Mouse (Mus musculus): ENCODE measurements around the gene Inpp4b. TPM values are rescaled to one million over a fixed set of nuclear protein-coding genes. Genes with fewer than 3 reads are reported as not detected.
"Not testable (repeated sequence)": the region's sequence is repeated elsewhere in the genome, so short reads cannot be mapped to it uniquely, and the experiment has no call there.

Gene Inpp4b
- polyA plus RNA-seq, 1 experiment: 1.9 TPM

DNA sequence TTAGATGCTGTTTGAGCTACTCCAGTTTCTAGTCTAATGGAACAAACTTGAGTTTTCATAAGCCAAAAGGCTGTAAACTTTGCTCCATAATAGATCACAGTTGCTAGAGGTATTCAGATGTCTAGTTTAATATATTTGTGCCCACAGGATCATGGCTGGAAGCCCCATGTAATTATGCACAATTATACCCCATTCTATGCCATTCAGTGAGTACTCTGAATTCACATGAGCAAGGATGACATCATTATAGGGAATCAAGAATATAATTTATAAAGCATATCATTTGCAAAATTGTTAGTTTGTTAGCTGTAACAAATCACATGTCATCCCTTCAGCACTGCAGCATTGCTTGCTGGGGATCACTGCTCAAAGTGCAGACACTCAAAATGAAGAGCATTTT lies 736.9 kb downstream of the Inpp4b start:
- H3K4me3 ChIP-seq (ENCODE audit: insufficient read depth, low read depth, low read length): no peak overlapping the region
- no peak overlapping the region for H3K27ac ChIP-seq (ENCODE audit: insufficient read depth, low read depth, low read length)
- no peak for DNase-seq
- H3K4me1 ChIP-seq (ENCODE audit: control insufficient read depth, insufficient read depth, low read length): no peaks in the 10 kb centered on the region
- no peak for TF ChIP-seq CTCF (conservative IDR thresholded peaks at IDR 0.05; ENCODE audit: insufficient read depth, insufficient read length, low read depth, low read length)
- TF ChIP-seq POLR2A (IDR thresholded peaks at IDR 0.05; ENCODE audit: low read depth, low read length): no peak
- no peaks in the 10 kb centered on the region for H3K27me3 ChIP-seq (replicated peaks; ENCODE audit: control insufficient read depth, insufficient read depth, low read length)
- no peaks in the 10 kb centered on the region for H3K36me3 ChIP-seq (ENCODE audit: control insufficient read depth, insufficient read depth, low read length)

DNA sequence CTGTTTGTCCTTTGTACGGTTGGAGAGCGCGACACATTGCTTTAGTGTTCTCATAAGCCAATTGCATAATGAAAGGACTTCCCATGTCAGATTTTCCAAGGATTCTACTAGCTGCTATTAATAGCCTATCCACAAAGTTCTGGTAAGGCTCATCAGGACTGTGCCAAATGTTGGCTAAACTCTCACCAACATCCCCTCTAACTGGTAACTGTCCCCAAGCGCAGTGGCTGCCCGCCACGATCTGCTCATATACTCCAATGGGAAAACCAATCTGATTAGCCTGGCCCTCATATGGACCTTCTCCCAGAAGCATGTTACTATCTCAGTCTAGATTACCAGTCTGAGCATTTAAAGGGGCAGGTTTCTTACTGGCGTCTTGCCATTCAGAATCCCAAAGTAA lies 744.3 kb downstream of the Inpp4b start:
- H3K4me3 ChIP-seq (ENCODE audit: insufficient read depth, low read depth, low read length); H3K4me1 ChIP-seq (ENCODE audit: control insufficient read depth, insufficient read depth, low read length); H3K27ac ChIP-seq (ENCODE audit: insufficient read depth, low read depth, low read length); DNase-seq; H3K36me3 ChIP-seq (ENCODE audit: control insufficient read depth, insufficient read depth, low read length); H3K27me3 ChIP-seq (replicated peaks; ENCODE audit: control insufficient read depth, insufficient read depth, low read length): not testable (repeated sequence)
- 96% methylated on average over 7 of the region's 7 CpGs for WGBS

DNA sequence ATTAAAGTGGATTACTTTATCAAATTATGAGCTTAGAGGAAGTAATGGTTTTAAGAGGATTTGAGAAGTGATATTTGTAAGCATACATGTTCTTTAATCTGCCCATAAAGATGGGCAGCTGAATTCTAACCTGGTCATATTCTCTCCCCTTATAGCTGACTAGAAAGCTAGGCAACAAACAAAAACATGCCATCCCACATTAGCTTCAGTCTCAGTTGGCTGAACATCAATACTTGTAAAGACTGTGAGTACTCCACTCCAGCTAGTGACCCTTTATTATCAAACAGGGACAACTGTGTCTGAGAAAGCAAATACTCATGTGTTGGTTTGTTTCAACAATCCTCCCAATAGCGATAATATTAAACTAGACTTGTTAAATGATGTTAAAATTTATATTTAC lies 748.5 kb downstream of the Inpp4b start:
- no peak overlapping the region for H3K4me3 ChIP-seq (ENCODE audit: insufficient read depth, low read depth, low read length)
- DNase-seq: no peak
- no peaks in the 10 kb centered on the region for H3K27me3 ChIP-seq (replicated peaks; ENCODE audit: control insufficient read depth, insufficient read depth, low read length)
- H3K27ac ChIP-seq (ENCODE audit: insufficient read depth, low read depth, low read length): no peak overlapping the region
- no peak for TF ChIP-seq CTCF (conservative IDR thresholded peaks at IDR 0.05; ENCODE audit: insufficient read depth, insufficient read length, low read depth, low read length)
- no peak for TF ChIP-seq POLR2A (IDR thresholded peaks at IDR 0.05; ENCODE audit: low read depth, low read length)
- H3K36me3 ChIP-seq (ENCODE audit: control insufficient read depth, insufficient read depth, low read length): no peaks in the 10 kb centered on the region
- no peaks in the 10 kb centered on the region for H3K4me1 ChIP-seq (ENCODE audit: control insufficient read depth, insufficient read depth, low read length)
- 86% methylated on average over 1 of the region's 1 CpGs for WGBS

DNA sequence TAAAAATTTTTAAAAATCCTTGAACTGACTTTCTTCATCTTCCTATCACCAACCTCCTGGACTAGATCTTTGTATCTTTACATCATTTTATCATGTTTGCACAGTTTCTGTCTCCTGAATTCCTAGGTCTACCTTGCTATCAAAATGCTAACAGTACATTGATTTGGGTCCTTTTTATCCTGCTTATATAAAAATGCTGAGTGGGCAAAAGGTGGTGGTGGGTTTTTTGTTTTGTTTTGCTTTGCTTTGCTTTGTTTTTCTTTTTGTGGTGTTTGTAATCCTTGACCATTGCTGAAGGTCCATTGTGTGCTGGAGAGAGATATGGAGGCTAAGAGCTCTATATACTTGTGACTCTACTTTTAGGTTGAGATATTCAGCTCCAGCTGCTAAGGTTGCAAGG lies 750.9 kb downstream of the Inpp4b start:
- no peak for DNase-seq
- Histone ChIP-seq H3K36me3 (ENCODE audit: control insufficient read depth, insufficient read depth, low read length) (no peaks in the 10 kb centered on the region), H3K4me3 (ENCODE audit: insufficient read depth, low read depth, low read length) (no peak overlapping the region), H3K27me3 (replicated peaks; ENCODE audit: control insufficient read depth, insufficient read depth, low read length) (no peaks in the 10 kb centered on the region), H3K27ac (ENCODE audit: insufficient read depth, low read depth, low read length) (no peak overlapping the region), H3K4me1 (ENCODE audit: control insufficient read depth, insufficient read depth, low read length) (no peaks in the 10 kb centered on the region)
- TF ChIP-seq POLR2A (IDR thresholded peaks at IDR 0.05; ENCODE audit: low read depth, low read length): no peak
- TF ChIP-seq CTCF (conservative IDR thresholded peaks at IDR 0.05; ENCODE audit: insufficient read depth, insufficient read length, low read depth, low read length): no peak

DNA sequence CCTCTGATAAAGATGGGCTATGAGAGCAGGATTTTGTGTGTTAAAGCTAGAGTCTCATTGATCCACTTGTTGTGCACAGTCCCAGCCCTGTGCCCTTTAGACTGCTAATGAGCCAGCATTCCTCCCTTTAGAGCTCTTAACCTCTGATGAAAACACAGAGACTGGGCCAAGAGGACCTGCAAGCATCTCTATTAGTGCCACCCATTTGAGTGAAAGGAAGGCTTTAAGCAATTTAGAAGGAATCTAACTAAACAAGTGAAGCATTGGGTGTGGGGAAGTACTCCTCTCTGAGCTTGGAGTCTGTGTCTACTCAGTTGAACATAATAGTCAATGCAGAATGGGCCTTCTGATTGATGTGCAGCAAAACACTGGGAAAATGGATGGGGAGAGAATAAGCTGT lies 762.2 kb downstream of the Inpp4b start:
- no peaks in the 10 kb centered on the region for H3K4me1 ChIP-seq (ENCODE audit: control insufficient read depth, insufficient read depth, low read length)
- H3K27me3 ChIP-seq (replicated peaks; ENCODE audit: control insufficient read depth, insufficient read depth, low read length): no peaks in the 10 kb centered on the region
- no peaks in the 10 kb centered on the region for H3K36me3 ChIP-seq (ENCODE audit: control insufficient read depth, insufficient read depth, low read length)
- no peak for DNase-seq
- H3K27ac ChIP-seq (ENCODE audit: insufficient read depth, low read depth, low read length): no peak overlapping the region
- no peak overlapping the region for H3K4me3 ChIP-seq (ENCODE audit: insufficient read depth, low read depth, low read length)
- TF ChIP-seq CTCF (conservative IDR thresholded peaks at IDR 0.05; ENCODE audit: insufficient read depth, insufficient read length, low read depth, low read length): no peak
- TF ChIP-seq POLR2A (IDR thresholded peaks at IDR 0.05; ENCODE audit: low read depth, low read length): no peak

DNA sequence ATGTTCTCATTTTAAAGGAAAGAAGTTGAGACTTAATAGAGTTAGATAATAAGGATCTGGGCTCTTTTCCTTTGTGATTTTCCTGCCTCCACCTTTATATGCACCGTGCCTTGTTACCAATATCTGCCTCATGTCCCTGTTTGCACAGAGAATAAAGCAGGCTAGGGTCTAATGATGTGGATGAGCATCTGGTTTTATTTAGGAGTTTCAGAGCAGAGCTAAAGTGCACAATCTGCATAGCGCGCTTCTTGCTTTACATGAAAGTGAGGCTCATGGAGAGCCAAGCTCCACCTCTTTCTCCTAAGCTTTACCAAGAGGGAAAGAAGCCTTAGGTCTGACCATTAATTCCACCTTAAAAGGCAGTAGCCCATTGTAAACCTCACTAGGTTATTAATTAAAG lies 763.8 kb downstream of the Inpp4b start:
- H3K36me3 ChIP-seq (ENCODE audit: control insufficient read depth, insufficient read depth, low read length): no peaks in the 10 kb centered on the region
- H3K4me1 ChIP-seq (ENCODE audit: control insufficient read depth, insufficient read depth, low read length): no peaks in the 10 kb centered on the region
- TF ChIP-seq POLR2A (IDR thresholded peaks at IDR 0.05; ENCODE audit: low read depth, low read length) (no peak), CTCF (conservative IDR thresholded peaks at IDR 0.05; ENCODE audit: insufficient read depth, insufficient read length, low read depth, low read length) (no peak)
- DNase-seq: no peak
- 90% methylated on average over 3 of the region's 3 CpGs for WGBS
- no peak overlapping the region for H3K27ac ChIP-seq (ENCODE audit: insufficient read depth, low read depth, low read length)
- H3K27me3 ChIP-seq (replicated peaks; ENCODE audit: control insufficient read depth, insufficient read depth, low read length): no peaks in the 10 kb centered on the region
- no peak overlapping the region for H3K4me3 ChIP-seq (ENCODE audit: insufficient read depth, low read depth, low read length)

DNA sequence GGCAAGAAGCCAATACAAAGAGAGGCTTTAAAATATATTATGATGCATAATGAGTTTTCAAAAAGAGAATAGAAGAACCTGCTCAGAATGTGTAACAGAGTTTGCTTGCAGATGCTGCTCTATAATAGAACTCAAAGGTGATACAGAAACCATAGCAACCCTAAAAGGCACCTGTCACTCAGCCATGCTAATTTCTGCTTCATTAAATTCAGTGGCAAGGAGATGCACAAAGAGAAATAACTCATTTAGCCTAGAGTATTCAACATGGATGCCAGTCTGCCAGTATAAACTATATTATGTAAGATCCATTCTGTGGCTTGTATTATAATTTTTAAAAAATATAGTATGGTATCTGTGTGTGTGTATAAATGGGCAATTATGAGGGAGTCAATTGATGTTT lies 807.9 kb downstream of the Inpp4b start:
- no peak for DNase-seq
- H3K27ac ChIP-seq (ENCODE audit: insufficient read depth, low read depth, low read length): no peak overlapping the region
- H3K27me3 ChIP-seq (replicated peaks; ENCODE audit: control insufficient read depth, insufficient read depth, low read length): no peaks in the 10 kb centered on the region
- TF ChIP-seq CTCF (conservative IDR thresholded peaks at IDR 0.05; ENCODE audit: insufficient read depth, insufficient read length, low read depth, low read length): no peak
- no peak for TF ChIP-seq POLR2A (IDR thresholded peaks at IDR 0.05; ENCODE audit: low read depth, low read length)
- no peaks in the 10 kb centered on the region for H3K36me3 ChIP-seq (ENCODE audit: control insufficient read depth, insufficient read depth, low read length)
- no peaks in the 10 kb centered on the region for H3K4me1 ChIP-seq (ENCODE audit: control insufficient read depth, insufficient read depth, low read length)
- no peak overlapping the region for H3K4me3 ChIP-seq (ENCODE audit: insufficient read depth, low read depth, low read length)

DNA sequence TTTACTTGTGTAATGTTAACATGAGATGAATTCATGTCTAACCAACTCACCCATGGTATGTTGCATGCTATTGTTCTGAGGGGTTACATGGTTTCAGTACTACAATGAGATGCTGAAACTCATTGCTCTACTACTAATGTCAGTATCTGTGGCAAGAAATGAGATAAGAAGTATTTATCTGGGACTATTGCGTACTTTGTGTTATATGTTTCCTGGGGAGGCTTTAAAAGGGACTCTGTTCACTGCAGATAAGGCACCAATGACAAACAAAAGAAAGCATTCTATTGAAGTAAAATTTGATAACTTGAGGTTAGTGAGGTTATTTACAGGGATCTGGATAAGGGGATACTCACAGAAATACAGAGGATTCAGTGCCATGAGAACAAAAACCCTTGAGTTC lies 815.6 kb downstream of the Inpp4b start:
- WGBS: 88% methylated on average over 1 of the region's 1 CpGs
- Histone ChIP-seq H3K27ac (ENCODE audit: insufficient read depth, low read depth, low read length) (no peak overlapping the region), H3K4me3 (ENCODE audit: insufficient read depth, low read depth, low read length) (no peak overlapping the region), H3K27me3 (replicated peaks; ENCODE audit: control insufficient read depth, insufficient read depth, low read length) (no peaks in the 10 kb centered on the region), H3K4me1 (ENCODE audit: control insufficient read depth, insufficient read depth, low read length) (no peaks in the 10 kb centered on the region), H3K36me3 (ENCODE audit: control insufficient read depth, insufficient read depth, low read length) (no peaks in the 10 kb centered on the region)
- TF ChIP-seq CTCF (conservative IDR thresholded peaks at IDR 0.05; ENCODE audit: insufficient read depth, insufficient read length, low read depth, low read length) (no peak), POLR2A (IDR thresholded peaks at IDR 0.05; ENCODE audit: low read depth, low read length) (no peak)
- no peak for DNase-seq
